9 mouse cellular contexts compared by ENCODE assay signal in the genomic region with DNA sequence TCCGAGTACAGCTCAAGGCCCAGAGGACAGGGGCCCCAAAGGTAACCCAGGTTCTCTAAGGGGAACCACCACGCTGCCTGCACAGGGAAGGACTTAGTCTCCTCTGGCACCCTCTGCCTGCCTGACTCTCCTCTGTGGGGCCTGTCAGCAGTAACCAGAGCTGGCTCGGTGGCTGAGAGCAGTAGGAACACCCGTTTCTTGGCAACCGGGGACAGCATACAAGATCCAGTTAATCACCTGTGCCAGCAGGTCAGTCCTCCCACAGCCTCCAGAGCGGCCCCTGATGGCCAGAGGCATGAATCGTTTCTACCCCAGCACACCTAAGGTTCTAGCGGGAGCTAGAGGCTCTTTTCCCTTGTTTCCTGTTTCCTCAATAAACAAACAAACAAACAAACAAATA. TPM values are rescaled to one million over a fixed set of nuclear protein-coding genes. Genes with fewer than 3 reads are reported as not detected.
DNase-seq lines count a peak whose midpoint lies in the region; ATAC-seq and TF ChIP-seq lines count a peak whose summit lies in the region.
"Had no signal": no experiment of that assay in that cellular context is flagged by ENCODE, and none has a peak within 500 bp of the region (broad histone marks: within the 10 kb centered on the region; RNA-seq: fewer than 3 reads in every experiment).

No protein-coding gene starts in this region.

- ATAC-seq in frontal cortex, adult (ENCODE audit: low TSS enrichment), result no peak

- no peak overlapping the region for H3K4me3 ChIP-seq in cerebellum, adult 2 months (replicated peaks; ENCODE audit: insufficient read depth, low read depth, low read length)
- no peak overlapping the region for H3K4me3 ChIP-seq in heart, embryonic 10.5 days
- H3K4me3 ChIP-seq: midbrain, embryonic 12.5 days had no signal

- TF ChIP-seq CTCF in cerebellum, adult 2 months (IDR thresholded peaks at IDR 0.05; ENCODE audit: borderline replicate concordance, insufficient read depth, low read depth, low read length), result peak; percentile 71

- H3K9me3 ChIP-seq in heart, embryonic 10.5 days, result no peaks in the 10 kb centered on the region
- H3K9me3 ChIP-seq: midbrain, embryonic 12.5 days had no signal

- no peaks in the 10 kb centered on the region for H3K36me3 ChIP-seq in heart, embryonic 10.5 days
- H3K36me3 ChIP-seq: midbrain, embryonic 12.5 days had no signal

- no peak overlapping the region; the same call in 1 of the 2 replicates for H3K27ac ChIP-seq in cerebellum, adult 2 months (ENCODE audit: insufficient read depth, low read length)
- H3K27ac ChIP-seq in heart, embryonic 10.5 days, result peak overlapping the region; percentile 91
- H3K27ac ChIP-seq: midbrain, embryonic 12.5 days had no signal

- peak; percentile 42 for DNase-seq in ovary, adult 18-20 months (ENCODE audit: low spot score)
- DNase-seq in ovary, postnatal 10 days (ENCODE audit: low spot score), result no peak
- DNase-seq in cerebellum, adult 2 months, result peak; percentile 84 to 94
- DNase-seq in heart, embryonic 10.5 days (ENCODE audit: low spot score), result no peak
- peak; percentile 78 to 93 for DNase-seq in kidney, postnatal 25 days
- no peak for DNase-seq in right cerebral cortex, postnatal 25 days
- no peak for DNase-seq in spleen, adult 18-20 months

- 7% methylated on average over 8 of the region's 8 CpGs for WGBS in cerebellum, adult 2 months
- 25% methylated on average over 8 of the region's 8 CpGs for WGBS in heart, embryonic 10.5 days

- H3K27me3 ChIP-seq in cerebellum, adult 2 months (ENCODE audit: control insufficient read depth, insufficient read depth, low read length), result no peaks in the 10 kb centered on the region
- H3K27me3 ChIP-seq in heart, embryonic 10.5 days (ENCODE audit: insufficient read depth, poor library complexity, severe bottlenecking), result peaks cover 5% of the 10 kb centered on the region

- peaks cover 17% of the 10 kb centered on the region for H3K4me1 ChIP-seq in cerebellum, adult 2 months (ENCODE audit: control insufficient read depth, insufficient read depth, low read length)
- peaks cover 50% of the 10 kb centered on the region for H3K4me1 ChIP-seq in heart, embryonic 10.5 days

- no peak for TF ChIP-seq POLR2A in cerebellum, adult 2 months (IDR thresholded peaks at IDR 0.05; ENCODE audit: borderline replicate concordance, insufficient read depth, low read length)

RNA-seq across cellular contexts. Expression of a gene that starts 11.4 kb away (rescaled TPM):
- polyA plus RNA-seq in cerebellum, adult 2 months (2012; rRNA removed), result 13.1 and 16.4 TPM in 2 replicates
- 8.0 and 13.0 TPM in 2 replicates for polyA plus RNA-seq in heart, embryonic 10.5 days (2016; fragmentation: Nextera tagmentation; extraction: Ambion mirVana)

RNA-seq across cellular contexts. Expression of a gene that starts 18.7 kb away (rescaled TPM):
- polyA plus RNA-seq in cerebellum, adult 2 months (2012; rRNA removed), result 5.0 and 5.3 TPM in 2 replicates
- polyA plus RNA-seq in heart, embryonic 10.5 days (2016; fragmentation: Nextera tagmentation; extraction: Ambion mirVana), result 3.4 and 5.0 TPM in 2 replicates

RNA-seq across cellular contexts. Expression of a gene that starts 41.4 kb away (rescaled TPM):
- 46.8 and 49.6 TPM in 2 replicates for polyA plus RNA-seq in cerebellum, adult 2 months (2012; rRNA removed)
- 59.5 and 77.0 TPM in 2 replicates for polyA plus RNA-seq in heart, embryonic 10.5 days (2016; fragmentation: Nextera tagmentation; extraction: Ambion mirVana)

RNA-seq across cellular contexts. Expression of a gene that starts 50.4 kb away (rescaled TPM):
- 0.15 and 0.27 TPM in 2 replicates for polyA plus RNA-seq in cerebellum, adult 2 months (2012; rRNA removed)
- 0.49 and 1.8 TPM in 2 replicates for polyA plus RNA-seq in heart, embryonic 10.5 days (2016; fragmentation: Nextera tagmentation; extraction: Ambion mirVana)

Comparison
In these comparisons a context has a peak if more than half of its experiments do, and no peak if none do; other contexts are left out.
1. DNase-seq: peak in ovary, adult 18-20 months (single experiment), cerebellum, adult 2 months (2 of 2) and kidney, postnatal 25 days (2 of 2); none in ovary, postnatal 10 days (single experiment), heart, embryonic 10.5 days (single experiment), right cerebral cortex, postnatal 25 days (single experiment) and spleen, adult 18-20 months (0 of 2).